ENCODE assay signal across 10 mouse cellular contexts in genomic region chr1:135731897-135732684, GRCm38 (mm10). TPM values are rescaled to one million over a fixed set of nuclear protein-coding genes. Genes with fewer than 3 reads are reported as not detected.
DNase-seq lines count a peak whose midpoint lies in the region; ATAC-seq lines count a peak whose summit lies in the region.
"Had no signal": no experiment of that assay in that cellular context is flagged by ENCODE, and none has a peak within 500 bp of the region (broad histone marks: within the 10 kb centered on the region; RNA-seq: fewer than 3 reads in every experiment).

No protein-coding gene starts in this region.

- no peaks in the 10 kb centered on the region for H3K36me3 ChIP-seq in forebrain, embryonic 11.5 days (ENCODE audit: control insufficient read depth, insufficient read depth, low read length)
- no peaks in the 10 kb centered on the region for H3K36me3 ChIP-seq in neural tube, embryonic 13.5 days
- H3K36me3 ChIP-seq: G1E had no signal

- no peaks in the 10 kb centered on the region for H3K27me3 ChIP-seq in forebrain, embryonic 11.5 days (ENCODE audit: control insufficient read depth, insufficient read depth, low read length)
- H3K27me3 ChIP-seq in neural tube, embryonic 13.5 days: no peaks in the 10 kb centered on the region

- DNase-seq in kidney, adult 11 months: peak; percentile 48
- no peak for DNase-seq in kidney, adult 18-20 months
- no peak for DNase-seq in forebrain, embryonic 11.5 days (ENCODE audit: low spot score)
- peak; percentile 13 to 46 for DNase-seq in kidney, postnatal 36 days
- no peak for DNase-seq in thymus, postnatal 4 days
- DNase-seq in thymus, postnatal 0 days (ENCODE audit: low spot score): no peak
- DNase-seq in layer of hippocampus, adult 8-10 months (ENCODE audit: low spot score in 2 of 2): no peak

- no peak overlapping the region for H3K4me2 ChIP-seq in forebrain, embryonic 11.5 days (ENCODE audit: low read depth, low read length, severe bottlenecking)
- H3K4me2 ChIP-seq in neural tube, embryonic 13.5 days: 0 out of 2 replicates have a peak overlapping the region, but pooled peaks have one; percentile 7

- no peak overlapping the region for H3K4me3 ChIP-seq in forebrain, embryonic 11.5 days (ENCODE audit: low read depth, low read length)
- H3K4me3 ChIP-seq in neural tube, embryonic 13.5 days: no peak overlapping the region

- no peaks in the 10 kb centered on the region for H3K9me3 ChIP-seq in forebrain, embryonic 11.5 days (ENCODE audit: control insufficient read depth, low read length)
- H3K9me3 ChIP-seq in neural tube, embryonic 13.5 days: no peaks in the 10 kb centered on the region
- H3K9me3 ChIP-seq: G1E had no signal

- H3K27ac ChIP-seq in forebrain, embryonic 11.5 days (ENCODE audit: low read depth, low read length): peak overlapping the region; percentile 2; the same call in 1 of the 2 replicates
- peak overlapping the region; percentile 57; the same call in 1 of the 2 replicates for H3K27ac ChIP-seq in neural tube, embryonic 13.5 days (replicated peaks)
- H3K27ac ChIP-seq: macrophage had no signal

- 50% methylated on average over 11 of the region's 11 CpGs for WGBS in forebrain, embryonic 11.5 days
- WGBS in neural tube, embryonic 13.5 days: 45% methylated on average over 11 of the region's 11 CpGs

- peaks cover 17% of the 10 kb centered on the region; the same call in 1 of the 2 replicates for H3K4me1 ChIP-seq in forebrain, embryonic 11.5 days (replicated peaks; ENCODE audit: control insufficient read depth, insufficient read depth, low read length)
- H3K4me1 ChIP-seq in neural tube, embryonic 13.5 days (replicated peaks): peaks cover 76% of the 10 kb centered on the region

- no peak overlapping the region for H3K9ac ChIP-seq in forebrain, embryonic 11.5 days (ENCODE audit: low read length)
- no peak overlapping the region for H3K9ac ChIP-seq in neural tube, embryonic 13.5 days

- ATAC-seq in forebrain, embryonic 11.5 days (replicated peaks; ENCODE audit: low FRiP score): no peak
- no peak for ATAC-seq in neural tube, embryonic 13.5 days (ENCODE audit: low read depth)

RNA-seq across cellular contexts. Expression of gene Csrp1, which starts 12.2 kb away (rescaled TPM):
- 37.1 and 39.1 TPM in 2 replicates for polyA plus RNA-seq in forebrain, embryonic 11.5 days (2014; fragmentation: Nextera tagmentation; extraction: Ambion mirVana)
- 28.0 and 30.6 TPM in 2 replicates for polyA plus RNA-seq in neural tube, embryonic 13.5 days (2015; fragmentation: Nextera tagmentation; extraction: Ambion mirVana)
- 162 and 178 TPM in 2 replicates for polyA plus RNA-seq in thymus, postnatal 0 days (2015; fragmentation: Nextera tagmentation; extraction: Ambion mirVana)
- 100 to 1,000 TPM; 242 to 284 (median 250) TPM for total RNA-seq in layer of hippocampus, adult 8-10 months (2022)

RNA-seq across cellular contexts. Expression of gene Phlda3, which starts 33.8 kb away (rescaled TPM):
- polyA plus RNA-seq in forebrain, embryonic 11.5 days (2014; fragmentation: Nextera tagmentation; extraction: Ambion mirVana): 21.5 and 24.2 TPM in 2 replicates
- polyA plus RNA-seq in neural tube, embryonic 13.5 days (2015; fragmentation: Nextera tagmentation; extraction: Ambion mirVana): 32.1 and 32.6 TPM in 2 replicates
- 46.0 and 46.5 TPM in 2 replicates for polyA plus RNA-seq in thymus, postnatal 0 days (2015; fragmentation: Nextera tagmentation; extraction: Ambion mirVana)
- total RNA-seq in layer of hippocampus, adult 8-10 months (2022): 10 to 100 TPM; 12.4 to 15.9 (median 15.0) TPM

RNA-seq across cellular contexts. Expression of gene Tnni1, which starts 47.1 kb away (rescaled TPM):
- 0.65 and 1.1 TPM in 2 replicates for polyA plus RNA-seq in forebrain, embryonic 11.5 days (2014; fragmentation: Nextera tagmentation; extraction: Ambion mirVana)
- polyA plus RNA-seq in neural tube, embryonic 13.5 days (2015; fragmentation: Nextera tagmentation; extraction: Ambion mirVana): 15.0 and 31.7 TPM in 2 replicates
- polyA plus RNA-seq in thymus, postnatal 0 days (2015; fragmentation: Nextera tagmentation; extraction: Ambion mirVana): 7.5 and 7.9 TPM in 2 replicates
- total RNA-seq in layer of hippocampus, adult 8-10 months (2022): 1 to 10 TPM; 1.5 to 4.1 (median 2.9) TPM
- polyA plus RNA-seq: macrophage had no signal

Comparison
In these comparisons a context has a peak if more than half of its experiments do, and no peak if none do; other contexts are left out.
1. DNase-seq: peak in kidney, adult 11 months (single experiment) and kidney, postnatal 36 days (2 of 2); none in kidney, adult 18-20 months (single experiment), forebrain, embryonic 11.5 days (single experiment), thymus, postnatal 4 days (single experiment), thymus, postnatal 0 days (single experiment) and layer of hippocampus, adult 8-10 months (0 of 2).